ENCODE assay signal across 12 mouse cellular contexts in the genomic region with DNA sequence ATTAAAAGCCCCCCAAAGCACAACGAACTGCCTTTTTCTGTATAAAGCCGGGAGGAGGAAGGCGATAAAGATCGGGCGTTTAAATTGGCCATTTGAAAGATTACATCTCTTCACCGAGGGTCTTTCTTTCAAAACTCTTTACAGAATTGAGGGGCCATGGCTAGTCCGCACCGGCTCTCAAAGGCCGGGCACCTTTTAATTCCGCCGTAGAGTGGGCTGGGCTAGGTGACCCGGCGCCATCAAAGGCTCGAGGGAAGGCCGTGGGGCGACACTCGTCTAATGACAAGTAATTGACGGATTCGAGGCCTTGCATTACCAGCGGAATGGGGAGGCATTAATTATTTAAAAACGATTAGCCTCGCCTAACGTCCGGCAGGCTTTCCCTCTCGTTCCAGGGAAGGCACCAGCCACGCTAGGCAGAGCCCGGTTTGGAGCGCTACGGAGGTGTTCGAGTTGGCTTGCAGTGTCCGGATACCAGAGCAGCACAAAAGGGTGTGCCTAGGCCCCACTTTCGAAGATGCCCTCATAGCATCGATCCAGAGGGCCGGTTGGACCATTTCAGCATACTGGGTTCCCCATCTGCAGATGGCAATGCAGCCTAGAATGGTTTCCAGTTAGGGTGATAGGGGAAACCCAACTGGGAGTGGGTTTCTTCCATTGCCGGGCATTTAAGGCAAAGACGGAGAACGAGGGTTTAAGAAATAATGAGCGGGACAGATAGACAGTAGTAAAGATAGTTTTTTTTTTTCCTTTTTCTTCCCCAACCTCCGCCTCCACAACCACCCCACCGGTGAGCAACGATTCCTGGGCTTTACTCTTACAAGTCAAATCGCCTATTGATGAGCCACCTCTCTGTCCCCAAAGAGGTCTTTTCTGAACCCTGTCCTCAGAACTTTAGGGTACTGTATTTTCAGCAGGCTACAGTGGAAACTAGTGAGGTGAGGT. TPM values are rescaled to one million over a fixed set of nuclear protein-coding genes. Genes with fewer than 3 reads are reported as not detected.
DNase-seq lines count a peak whose midpoint lies in the region; ATAC-seq and TF ChIP-seq lines count a peak whose summit lies in the region.
"Had no signal": no experiment of that assay in that cellular context is flagged by ENCODE, and none has a peak within 500 bp of the region (broad histone marks: within the 10 kb centered on the region; RNA-seq: fewer than 3 reads in every experiment).

No protein-coding gene starts in this region.

- TF ChIP-seq CTCF in intestine, postnatal 0 days (IDR thresholded peaks at IDR 0.05; ENCODE audit: low read depth): no peak

- no peaks in the 10 kb centered on the region for H3K9me3 ChIP-seq in heart, embryonic 15.5 days (replicated peaks)
- no peaks in the 10 kb centered on the region for H3K9me3 ChIP-seq in heart, embryonic 12.5 days (replicated peaks)
- H3K9me3 ChIP-seq in intestine, postnatal 0 days (ENCODE audit: control insufficient read depth): no peaks in the 10 kb centered on the region
- H3K9me3 ChIP-seq in midbrain, embryonic 12.5 days: no peaks in the 10 kb centered on the region
- H3K9me3 ChIP-seq: forebrain, embryonic 12.5 days had no signal

- no peak overlapping the region for H3K27ac ChIP-seq in heart, embryonic 15.5 days
- H3K27ac ChIP-seq in heart, embryonic 12.5 days (ENCODE audit: poor library complexity, severe bottlenecking): no peak overlapping the region
- H3K27ac ChIP-seq in intestine, postnatal 0 days (ENCODE audit: low read depth, low read length): no peak overlapping the region
- peak overlapping the region; percentile 75 for H3K27ac ChIP-seq in midbrain, embryonic 12.5 days (replicated peaks)
- H3K27ac ChIP-seq: forebrain, embryonic 12.5 days had no signal

- ATAC-seq in heart, embryonic 15.5 days (replicated peaks; ENCODE audit: insufficient number of reproducible peaks, insufficient read depth, low FRiP score, low read depth): no peak
- no peak for ATAC-seq in heart, embryonic 12.5 days (ENCODE audit: insufficient number of reproducible peaks, low FRiP score)
- no peak for ATAC-seq in intestine, postnatal 0 days
- no peak for ATAC-seq in midbrain, embryonic 12.5 days (ENCODE audit: low FRiP score, low read depth)

- WGBS in heart, embryonic 15.5 days: 2% methylated on average over 42 of the region's 42 CpGs
- 1% methylated on average over 42 of the region's 42 CpGs for WGBS in heart, embryonic 12.5 days
- 17% methylated on average over 42 of the region's 42 CpGs for WGBS in intestine, postnatal 0 days
- WGBS in midbrain, embryonic 12.5 days: under 1% methylated on average over 42 of the region's 42 CpGs

- H3K27me3 ChIP-seq in heart, embryonic 15.5 days: peaks cover 100% of the 10 kb centered on the region
- H3K27me3 ChIP-seq in heart, embryonic 12.5 days (replicated peaks): peaks cover 98% of the 10 kb centered on the region
- peaks cover 97% of the 10 kb centered on the region for H3K27me3 ChIP-seq in intestine, postnatal 0 days (replicated peaks; ENCODE audit: control insufficient read depth, insufficient read depth, low read length)
- H3K27me3 ChIP-seq in midbrain, embryonic 12.5 days: peaks cover 98% of the 10 kb centered on the region

- H3K9ac ChIP-seq in heart, embryonic 15.5 days: no peak overlapping the region
- no peak overlapping the region for H3K9ac ChIP-seq in heart, embryonic 12.5 days
- no peak overlapping the region for H3K9ac ChIP-seq in intestine, postnatal 0 days (ENCODE audit: low read depth, low read length)
- H3K9ac ChIP-seq in midbrain, embryonic 12.5 days (replicated peaks): peak overlapping the region; percentile 35; the same call in 1 of the 2 replicates
- H3K9ac ChIP-seq: forebrain, embryonic 12.5 days had no signal

- no peaks in the 10 kb centered on the region for H3K36me3 ChIP-seq in heart, embryonic 15.5 days
- no peaks in the 10 kb centered on the region for H3K36me3 ChIP-seq in heart, embryonic 12.5 days
- H3K36me3 ChIP-seq in intestine, postnatal 0 days (ENCODE audit: control insufficient read depth, insufficient read depth): no peaks in the 10 kb centered on the region
- H3K36me3 ChIP-seq in midbrain, embryonic 12.5 days: no peaks in the 10 kb centered on the region
- H3K36me3 ChIP-seq: forebrain, embryonic 12.5 days had no signal

- H3K4me2 ChIP-seq in heart, embryonic 15.5 days: peak overlapping the region; percentile 3; the same call in 1 of the 2 replicates
- no peak overlapping the region for H3K4me2 ChIP-seq in heart, embryonic 12.5 days
- H3K4me2 ChIP-seq in intestine, postnatal 0 days (replicated peaks; ENCODE audit: low read depth): no peak overlapping the region
- H3K4me2 ChIP-seq in midbrain, embryonic 12.5 days (replicated peaks): peak overlapping the region; percentile 27
- H3K4me2 ChIP-seq: forebrain, embryonic 12.5 days had no signal

- peaks cover 10% of the 10 kb centered on the region for H3K4me1 ChIP-seq in heart, embryonic 15.5 days (replicated peaks)
- peaks cover 11% of the 10 kb centered on the region for H3K4me1 ChIP-seq in heart, embryonic 12.5 days (replicated peaks)
- H3K4me1 ChIP-seq in intestine, postnatal 0 days (replicated peaks; ENCODE audit: control insufficient read depth, insufficient read depth, low read length): no peaks in the 10 kb centered on the region
- H3K4me1 ChIP-seq in midbrain, embryonic 12.5 days: 0 out of 2 replicates have a peak, but pooled peaks cover 4% of the 10 kb centered on the region

- H3K4me3 ChIP-seq in heart, embryonic 15.5 days: peak overlapping the region; percentile 29; the same call in 1 of the 2 replicates
- H3K4me3 ChIP-seq in heart, embryonic 12.5 days: no peak overlapping the region
- H3K4me3 ChIP-seq in intestine, postnatal 0 days (ENCODE audit: low read depth, low read length): peak overlapping the region; percentile 28
- H3K4me3 ChIP-seq in midbrain, embryonic 12.5 days: peak overlapping the region; percentile 30
- H3K4me3 ChIP-seq: forebrain, embryonic 12.5 days had no signal

- peak; percentile 25 for DNase-seq in R1 (ENCODE audit: low read depth, low spot score)
- DNase-seq in left cerebral cortex, postnatal 25 days (ENCODE audit: low spot score in 2 of 2): no peak
- DNase-seq in MN1 (ENCODE audit: low spot score): no peak
- DNase-seq: left cerebral cortex, postnatal 4 days; right cerebral cortex, adult 18-20 months had no signal

- intact Hi-C loops in left cerebral cortex, postnatal 25 days (cut with DNase I): loop anchor here (2.0 to 10.0 kb wide), 4 partner anchors 846 to 1314 kb away; partner anchors contain the start of gene Nkx2-2

RNA-seq across cellular contexts. Expression of gene Foxa2, which starts 8.1 kb away (rescaled TPM):
- polyA plus RNA-seq in heart, embryonic 15.5 days (2015; fragmentation: Nextera tagmentation; extraction: Ambion mirVana): 0.55 and 2.3 TPM in 2 replicates
- 0.44 and 0.55 TPM in 2 replicates for polyA plus RNA-seq in heart, embryonic 12.5 days (2016; fragmentation: Nextera tagmentation; extraction: Ambion mirVana)
- polyA plus RNA-seq in intestine, postnatal 0 days (2015; fragmentation: Nextera tagmentation; extraction: Ambion mirVana): 0.94 and 1.5 TPM in 2 replicates
- polyA plus RNA-seq in midbrain, embryonic 12.5 days (2016; fragmentation: Nextera tagmentation; extraction: Ambion mirVana): 6.7 and 14.0 TPM in 2 replicates
- not detected for total RNA-seq in left cerebral cortex, postnatal 25 days (2021)
- total RNA-seq: common myeloid progenitor, adult 5-6 weeks; left cerebral cortex, postnatal 4 days had no signal
- polyA plus RNA-seq: gonadal fat pad, adult 2 months had no signal

Comparison
In these comparisons a context has a peak if more than half of its experiments do, and no peak if none do; other contexts are left out.
1. H3K4me2 ChIP-seq: peak in heart, embryonic 15.5 days (single experiment) and midbrain, embryonic 12.5 days (single experiment); none in heart, embryonic 12.5 days (single experiment) and intestine, postnatal 0 days (single experiment).